Comparison of ENCODE assay signal across 14 mouse cellular contexts in the genomic region with DNA sequence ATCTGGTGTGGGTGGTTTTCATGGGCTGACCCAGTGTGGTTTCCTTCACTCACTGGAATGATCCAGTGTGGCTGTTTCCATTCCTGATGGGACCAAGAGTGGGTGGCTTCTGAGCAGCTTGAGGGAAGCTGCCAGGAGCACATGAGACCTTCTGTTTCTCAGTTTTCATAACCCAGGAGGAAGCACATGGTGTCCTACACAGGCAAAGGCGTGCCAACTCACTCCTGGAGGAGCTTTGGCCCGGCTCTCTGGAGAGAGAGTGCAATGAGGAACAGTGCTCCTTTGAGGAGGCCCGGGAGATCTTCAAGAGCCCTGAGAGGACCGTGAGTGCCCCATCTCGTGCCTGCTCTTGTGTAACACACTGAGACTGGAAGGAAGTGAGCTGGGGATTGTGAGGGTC. TPM values are rescaled to one million over a fixed set of nuclear protein-coding genes. Genes with fewer than 3 reads are reported as not detected.
DNase-seq lines count a peak whose midpoint lies in the region; ATAC-seq lines count a peak whose summit lies in the region.
"Had no signal": no experiment of that assay in that cellular context is flagged by ENCODE, and none has a peak within 500 bp of the region (broad histone marks: within the 10 kb centered on the region; RNA-seq: fewer than 3 reads in every experiment).

No protein-coding gene starts in this region.

- no peaks in the 10 kb centered on the region for H3K4me1 ChIP-seq in intestine, embryonic 16.5 days (ENCODE audit: control insufficient read depth, insufficient read depth, low read length)
- H3K4me1 ChIP-seq: embryonic facial prominence, embryonic 12.5 days; midbrain, embryonic 12.5 days had no signal

- H3K4me2 ChIP-seq in intestine, embryonic 16.5 days (ENCODE audit: low read depth, low read length), result no peak overlapping the region
- H3K4me2 ChIP-seq: embryonic facial prominence, embryonic 12.5 days; limb, embryonic 12.5 days; midbrain, embryonic 12.5 days had no signal

- no peak overlapping the region for H3K9ac ChIP-seq in intestine, embryonic 16.5 days (ENCODE audit: low read depth, low read length)
- H3K9ac ChIP-seq: embryonic facial prominence, embryonic 12.5 days; limb, embryonic 12.5 days; midbrain, embryonic 12.5 days had no signal

- WGBS in intestine, embryonic 16.5 days, result 60% methylated on average over 5 of the region's 5 CpGs

- H3K4me3 ChIP-seq in intestine, embryonic 16.5 days (ENCODE audit: low read length), result no peak overlapping the region
- H3K4me3 ChIP-seq: embryonic facial prominence, embryonic 12.5 days; limb, embryonic 12.5 days; midbrain, embryonic 12.5 days had no signal

- no peak overlapping the region for H3K27ac ChIP-seq in intestine, embryonic 16.5 days (ENCODE audit: low read length)
- H3K27ac ChIP-seq: embryonic facial prominence, embryonic 12.5 days; limb, embryonic 12.5 days; midbrain, embryonic 12.5 days had no signal

- H3K36me3 ChIP-seq in intestine, embryonic 16.5 days (ENCODE audit: control insufficient read depth, insufficient read depth, low read length), result no peaks in the 10 kb centered on the region
- H3K36me3 ChIP-seq: embryonic facial prominence, embryonic 12.5 days; limb, embryonic 12.5 days; midbrain, embryonic 12.5 days had no signal

- no peak for ATAC-seq in intestine, embryonic 16.5 days
- ATAC-seq: activated CD4-positive, CD25-positive, alpha-beta regulatory T cell, adult 4 months had no signal

- H3K27me3 ChIP-seq in intestine, embryonic 16.5 days (replicated peaks; ENCODE audit: control insufficient read depth, insufficient read depth, low read length), result no peaks in the 10 kb centered on the region
- H3K27me3 ChIP-seq: embryonic facial prominence, embryonic 12.5 days; limb, embryonic 12.5 days; midbrain, embryonic 12.5 days had no signal

- intact Hi-C loops in heart, postnatal 14 days (cut with DNase I), result no loop called here

- DNase-seq in testis, postnatal 14 days (ENCODE audit: low spot score), result peak; percentile 42
- no peak for DNase-seq in testis, postnatal 10 days (ENCODE audit: low spot score)
- DNase-seq in layer of hippocampus, adult 8-10 months (ENCODE audit: low spot score in 2 of 2), result peak; percentile 70
- DNase-seq in lung, postnatal 10 days, result peak; percentile 67
- DNase-seq in kidney, postnatal 36 days, result no peak
- no peak for DNase-seq in adrenal gland, postnatal 4 days (ENCODE audit: low spot score in 2 of 2)
- no peak for DNase-seq in heart, postnatal 14 days

- H3K9me3 ChIP-seq in intestine, embryonic 16.5 days (ENCODE audit: control insufficient read depth, low read length), result no peaks in the 10 kb centered on the region
- H3K9me3 ChIP-seq: embryonic facial prominence, embryonic 12.5 days; limb, embryonic 12.5 days; midbrain, embryonic 12.5 days had no signal

RNA-seq across cellular contexts. Expression of gene F7, which starts 2.6 kb away (rescaled TPM):
- total RNA-seq in layer of hippocampus, adult 8-10 months (2022), result not detected
- total RNA-seq in adrenal gland, postnatal 4 days (2021), result 1 to 10 TPM in 1 of 2 experiments, under 1 TPM in 1; 0.67 to 8.4 TPM
- polyA plus RNA-seq in intestine, embryonic 16.5 days (2015; fragmentation: Nextera tagmentation; extraction: Ambion mirVana), result 0.13 and 0.18 TPM in 2 replicates
- total RNA-seq in heart, postnatal 14 days (2021), result under 1 TPM; 0.15 to 0.19 TPM
- total RNA-seq: CH12.LX had no signal
- polyA plus RNA-seq: activated CD4-positive, CD25-positive, alpha-beta regulatory T cell, adult 4 months; embryonic facial prominence, embryonic 12.5 days; limb, embryonic 12.5 days had no signal

RNA-seq across cellular contexts. Expression of gene F10, which starts 8.6 kb away (rescaled TPM):
- total RNA-seq in layer of hippocampus, adult 8-10 months (2022), result not detected
- total RNA-seq in adrenal gland, postnatal 4 days (2021), result 10 to 100 TPM in 1 of 2 experiments, 1 to 10 TPM in 1; 3.1 to 53.4 TPM
- 27.6 and 42.9 TPM in 2 replicates for polyA plus RNA-seq in intestine, embryonic 16.5 days (2015; fragmentation: Nextera tagmentation; extraction: Ambion mirVana)
- under 1 TPM; 0.67 to 0.71 TPM for total RNA-seq in heart, postnatal 14 days (2021)
- total RNA-seq: CH12.LX had no signal
- polyA plus RNA-seq: activated CD4-positive, CD25-positive, alpha-beta regulatory T cell, adult 4 months had no signal

RNA-seq across cellular contexts. Expression of gene Proz, which starts 32.2 kb away (rescaled TPM):
- not detected for total RNA-seq in layer of hippocampus, adult 8-10 months (2022)
- 10 to 100 TPM in 1 of 2 experiments, 1 to 10 TPM in 1; 1.1 to 17.4 TPM for total RNA-seq in adrenal gland, postnatal 4 days (2021)
- 13.0 and 18.5 TPM in 2 replicates for polyA plus RNA-seq in intestine, embryonic 16.5 days (2015; fragmentation: Nextera tagmentation; extraction: Ambion mirVana)
- not detected for total RNA-seq in heart, postnatal 14 days (2021)
- total RNA-seq: heart, adult 8-10 months had no signal

Comparison
In these comparisons a context has a peak if more than half of its experiments do, and no peak if none do; other contexts are left out.
1. DNase-seq: peak in testis, postnatal 14 days (single experiment), layer of hippocampus, adult 8-10 months (2 of 2) and lung, postnatal 10 days (single experiment); none in testis, postnatal 10 days (single experiment), kidney, postnatal 36 days (0 of 2), adrenal gland, postnatal 4 days (0 of 2) and heart, postnatal 14 days (0 of 2).